Mouse (Mus musculus) kidney, adult 2 months (tissue): ENCODE results near the gene Lce1j.

ENCODE experiments used
- CTCF ChIP-seq: fragments of 200-500 bp; conservative IDR thresholded peaks from 2 replicates; pipeline ENCODE4 v1.5.1; 2011; ENCODE audit warnings: low read depth, mild to moderate bottlenecking, control low read depth, low read length, moderate library complexity, mixed read lengths; ENCODE audit not compliant: insufficient read depth, insufficient read length
- POLR2A ChIP-seq: fragments of 200-500 bp; IDR thresholded peaks from one replicate; pipeline ENCODE4 v1.6.1; 2011; ENCODE audit warnings: low read depth, low read length, control low read depth

- TF ChIP-seq CTCF (no peak), POLR2A (no peak)
Observed at GRCm38 (mm10) chr3:92753197-92753596, 37.1 kb downstream of the Lce1j start.
